Mouse (Mus musculus): Measurements from ENCODE around the gene Tanc1. TPM values are rescaled to one million over a fixed set of nuclear protein-coding genes. Genes with fewer than 3 reads are reported as not detected.

Gene Tanc1
- polyA plus RNA-seq, 1 experiment from 2014 or later = 4.9 TPM

DNA sequence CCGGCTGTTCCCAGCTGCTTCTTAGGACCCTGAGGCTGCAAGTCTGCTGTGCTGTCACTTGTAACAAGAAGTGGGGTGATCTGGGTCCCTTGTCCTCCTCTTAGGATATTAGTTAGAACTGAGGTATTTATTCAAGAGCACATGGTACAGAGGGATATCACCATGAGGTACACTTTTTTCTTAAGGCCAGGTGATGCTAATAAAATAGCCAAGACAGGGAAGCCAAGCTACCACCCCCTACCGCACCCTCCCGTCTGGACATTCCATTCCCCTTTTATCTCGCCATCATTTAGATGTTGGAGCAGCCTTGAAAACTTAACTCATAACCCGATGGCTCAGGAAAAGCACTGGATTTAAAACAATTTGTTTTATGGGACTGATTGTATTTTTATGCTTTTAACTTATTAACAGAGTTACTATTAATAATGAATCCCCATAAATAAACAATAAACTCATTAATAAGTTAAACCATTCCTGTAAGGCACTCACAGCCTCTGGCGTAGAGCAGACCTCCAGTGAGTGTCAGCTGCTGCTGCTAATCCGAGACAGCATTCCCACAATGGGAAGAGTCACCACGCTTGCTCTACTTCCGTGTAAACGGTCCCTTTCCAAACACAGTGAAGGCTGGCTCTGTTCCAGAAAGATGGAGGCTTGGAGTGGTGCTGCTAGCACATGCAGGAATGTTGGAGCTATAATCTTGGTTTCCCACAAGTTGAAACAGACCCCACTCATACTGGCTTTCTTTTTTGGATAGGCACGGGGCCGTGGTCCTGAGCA lies 171.4 kb downstream of the Tanc1 start:
- Histone ChIP-seq H3K4me2 (ENCODE audit: low read length) (no peak overlapping the region), H3K36me3 (ENCODE audit: control insufficient read depth, insufficient read depth, low read length) (no peaks in the 10 kb centered on the region), H3K27me3 (replicated peaks; ENCODE audit: control insufficient read depth, insufficient read depth, low read length) (no peaks in the 10 kb centered on the region), H3K9me3 (replicated peaks; ENCODE audit: control insufficient read depth, low read length) (no peaks in the 10 kb centered on the region), H3K9ac (ENCODE audit: low read length) (no peak overlapping the region), H3K4me3 (ENCODE audit: low read depth, low read length) (no peak overlapping the region), H3K27ac (ENCODE audit: low read depth, low read length) (no peak overlapping the region), H3K4me1 (ENCODE audit: control insufficient read depth, insufficient read depth, low read length) (no peaks in the 10 kb centered on the region)
- WGBS = 74% methylated on average over 12 of the region's 12 CpGs
- peak; percentile 55 for DNase-seq (ENCODE audit: low spot score)
- peak; percentile 61; the same call in 1 of the 2 replicates for ATAC-seq

DNA sequence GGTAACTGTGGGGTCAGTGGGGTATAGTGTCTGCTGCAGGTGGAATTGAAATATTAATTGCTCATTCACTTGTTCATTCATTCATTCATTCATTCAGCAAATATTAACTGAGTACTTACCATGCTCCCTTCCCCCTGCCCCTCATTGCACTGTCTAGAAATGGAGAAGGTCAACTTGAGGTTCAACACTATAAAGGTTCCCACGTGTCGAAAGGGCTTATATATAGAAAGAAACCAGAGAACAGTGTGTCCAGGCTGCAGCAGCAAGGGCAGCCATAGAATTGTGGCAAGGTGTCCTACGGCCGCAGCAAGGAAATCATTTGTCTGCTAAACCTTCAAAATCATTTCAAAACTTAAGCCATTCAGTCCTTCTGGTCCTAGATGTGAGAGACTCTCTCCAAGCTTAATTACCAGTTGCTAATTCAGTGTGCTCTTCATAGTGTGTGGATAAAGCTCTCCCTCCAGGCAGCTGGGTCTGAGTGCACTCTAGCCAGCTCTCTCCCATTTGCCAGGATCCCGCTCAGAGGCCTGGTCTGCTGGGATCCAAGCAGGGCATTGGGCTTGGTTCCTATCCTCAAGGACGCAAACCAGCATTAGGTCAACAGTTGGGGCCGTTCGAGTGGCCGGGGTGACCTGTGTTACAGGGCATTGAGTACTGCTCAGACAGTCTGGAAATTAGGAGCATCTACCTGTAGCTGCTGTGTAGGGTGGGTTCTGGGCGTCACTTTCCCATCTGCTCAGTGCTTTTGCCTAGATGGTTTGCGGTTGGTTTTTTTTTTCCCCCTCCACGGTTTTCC lies 172.2 kb downstream of the Tanc1 start:
- WGBS = 91% methylated on average over 12 of the region's 12 CpGs
- no peaks in the 10 kb centered on the region for H3K4me1 ChIP-seq (ENCODE audit: control insufficient read depth, insufficient read depth, low read length)
- no peaks in the 10 kb centered on the region for H3K27me3 ChIP-seq (replicated peaks; ENCODE audit: control insufficient read depth, insufficient read depth, low read length)
- no peak for DNase-seq (ENCODE audit: low spot score)
- no peak overlapping the region for H3K4me2 ChIP-seq (ENCODE audit: low read length)
- H3K9me3 ChIP-seq (replicated peaks; ENCODE audit: control insufficient read depth, low read length) = no peaks in the 10 kb centered on the region
- ATAC-seq = no peak
- H3K36me3 ChIP-seq (ENCODE audit: control insufficient read depth, insufficient read depth, low read length) = no peaks in the 10 kb centered on the region
- H3K4me3 ChIP-seq (ENCODE audit: low read depth, low read length) = no peak overlapping the region
- H3K9ac ChIP-seq (ENCODE audit: low read length) = no peak overlapping the region
- no peak overlapping the region for H3K27ac ChIP-seq (ENCODE audit: low read depth, low read length)

DNA sequence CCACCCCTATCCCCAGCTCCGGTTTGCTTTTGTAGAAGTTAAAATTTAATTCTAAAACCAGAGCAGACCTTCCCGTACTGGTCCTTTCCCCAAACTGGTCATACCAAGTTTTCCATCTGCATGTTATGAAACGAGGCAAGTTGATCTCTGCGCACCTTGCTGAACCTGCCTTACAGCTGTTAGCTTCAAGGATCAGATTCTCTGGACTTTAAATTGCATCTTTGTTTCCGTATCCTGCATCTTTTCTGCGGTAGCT lies 172.7 kb downstream of the Tanc1 start:
- no peak overlapping the region for H3K4me3 ChIP-seq (ENCODE audit: low read depth, low read length)
- WGBS = 94% methylated on average over 6 of the region's 6 CpGs
- no peak for DNase-seq (ENCODE audit: low spot score)
- H3K4me1 ChIP-seq (ENCODE audit: control insufficient read depth, insufficient read depth, low read length) = no peaks in the 10 kb centered on the region
- no peaks in the 10 kb centered on the region for H3K27me3 ChIP-seq (replicated peaks; ENCODE audit: control insufficient read depth, insufficient read depth, low read length)
- no peak overlapping the region for H3K27ac ChIP-seq (ENCODE audit: low read depth, low read length)
- no peak overlapping the region for H3K4me2 ChIP-seq (ENCODE audit: low read length)
- no peak for ATAC-seq
- H3K9me3 ChIP-seq (replicated peaks; ENCODE audit: control insufficient read depth, low read length) = no peaks in the 10 kb centered on the region
- H3K36me3 ChIP-seq (ENCODE audit: control insufficient read depth, insufficient read depth, low read length) = no peaks in the 10 kb centered on the region
- no peak overlapping the region for H3K9ac ChIP-seq (ENCODE audit: low read length)

DNA sequence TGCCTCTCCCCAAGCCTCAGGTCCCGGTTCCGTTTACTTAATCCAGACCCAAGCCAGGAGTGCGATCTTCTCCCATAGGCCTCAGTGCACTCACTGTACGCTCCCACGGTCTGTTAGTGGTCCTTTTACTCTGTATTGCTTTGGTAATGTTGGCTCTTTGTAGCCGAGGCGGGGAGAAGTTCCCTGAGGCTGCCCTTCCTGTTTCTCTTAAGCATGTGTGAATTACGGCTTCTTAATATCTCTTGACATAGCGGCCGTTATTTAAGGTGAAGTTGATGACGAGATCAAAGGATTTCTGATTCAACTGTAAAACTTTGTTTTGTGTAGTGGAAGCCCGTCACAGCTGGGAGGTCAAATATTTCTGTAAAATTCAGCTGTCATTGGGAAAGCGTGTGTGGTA lies 173.8 kb downstream of the Tanc1 start:
- H3K36me3 ChIP-seq (ENCODE audit: control insufficient read depth, insufficient read depth, low read length) = no peaks in the 10 kb centered on the region
- WGBS = 86% methylated on average over 13 of the region's 13 CpGs
- H3K4me3 ChIP-seq (ENCODE audit: low read depth, low read length) = no peak overlapping the region

DNA sequence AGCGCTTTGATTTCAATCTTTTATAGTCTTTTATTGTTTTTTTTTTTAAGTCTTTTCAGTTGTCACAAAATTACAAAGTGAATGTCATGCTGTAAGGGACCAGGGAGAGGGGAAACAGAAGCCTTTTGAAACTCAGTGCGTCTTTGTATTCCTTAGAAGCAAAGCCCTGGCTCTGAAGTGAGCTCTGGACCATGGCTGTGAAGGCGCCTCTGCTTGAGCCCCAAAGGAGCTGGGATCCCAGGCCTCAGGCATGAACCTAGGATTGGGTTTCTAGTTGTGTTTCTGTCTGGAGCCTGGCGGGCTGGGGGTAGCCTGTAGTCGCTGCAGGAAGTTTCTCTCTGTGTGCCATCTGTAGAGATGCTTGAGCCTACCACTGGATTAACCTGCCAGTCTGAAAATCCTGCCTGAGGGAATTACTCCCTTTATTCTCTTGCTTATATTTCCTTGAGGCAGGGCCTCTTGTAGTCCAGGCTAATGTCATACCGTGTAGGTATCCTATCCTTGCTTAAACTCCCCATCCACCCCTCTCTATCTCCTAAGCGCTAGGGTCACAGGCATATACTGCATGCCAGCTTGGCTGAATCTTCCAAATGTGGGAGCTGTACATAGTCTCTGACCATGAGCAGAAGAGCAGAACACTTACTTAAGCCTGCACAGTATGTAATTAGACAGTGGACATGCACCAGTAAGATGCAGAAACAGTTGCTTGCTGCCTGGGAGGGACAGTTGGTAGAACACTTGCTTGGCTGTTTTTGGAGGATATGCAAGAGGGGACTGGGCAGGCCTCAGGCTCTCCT lies 177.1 kb downstream of the Tanc1 start:
- Histone ChIP-seq H3K4me1 (ENCODE audit: control insufficient read depth, insufficient read depth, low read length) (no peaks in the 10 kb centered on the region), H3K27ac (ENCODE audit: low read depth, low read length) (no peak overlapping the region), H3K27me3 (replicated peaks; ENCODE audit: control insufficient read depth, insufficient read depth, low read length) (no peaks in the 10 kb centered on the region), H3K4me2 (ENCODE audit: low read length) (no peak overlapping the region), H3K4me3 (ENCODE audit: low read depth, low read length) (no peak overlapping the region), H3K36me3 (ENCODE audit: control insufficient read depth, insufficient read depth, low read length) (no peaks in the 10 kb centered on the region; the same call in 1 of the 2 replicates), H3K9ac (ENCODE audit: low read length) (no peak overlapping the region), H3K9me3 (replicated peaks; ENCODE audit: control insufficient read depth, low read length) (no peaks in the 10 kb centered on the region)
- 0 out of 2 replicates have a peak, but pooled peaks have one; percentile 42 for ATAC-seq
- 58% methylated on average over 7 of the region's 7 CpGs for WGBS
- DNase-seq (ENCODE audit: low spot score) = no peak

More for the DNA sequence above, 173.8 kb downstream of the Tanc1 start:
- Histone ChIP-seq H3K4me1 (ENCODE audit: control insufficient read depth, insufficient read depth, low read length) (no peaks in the 10 kb centered on the region), H3K27me3 (replicated peaks; ENCODE audit: control insufficient read depth, insufficient read depth, low read length) (no peaks in the 10 kb centered on the region), H3K27ac (ENCODE audit: low read depth, low read length) (no peak overlapping the region), H3K9ac (ENCODE audit: low read length) (no peak overlapping the region), H3K9me3 (replicated peaks; ENCODE audit: control insufficient read depth, low read length) (no peaks in the 10 kb centered on the region), H3K4me2 (ENCODE audit: low read length) (no peak overlapping the region)
- DNase-seq (ENCODE audit: low spot score) = no peak
- no peak for ATAC-seq

DNA sequence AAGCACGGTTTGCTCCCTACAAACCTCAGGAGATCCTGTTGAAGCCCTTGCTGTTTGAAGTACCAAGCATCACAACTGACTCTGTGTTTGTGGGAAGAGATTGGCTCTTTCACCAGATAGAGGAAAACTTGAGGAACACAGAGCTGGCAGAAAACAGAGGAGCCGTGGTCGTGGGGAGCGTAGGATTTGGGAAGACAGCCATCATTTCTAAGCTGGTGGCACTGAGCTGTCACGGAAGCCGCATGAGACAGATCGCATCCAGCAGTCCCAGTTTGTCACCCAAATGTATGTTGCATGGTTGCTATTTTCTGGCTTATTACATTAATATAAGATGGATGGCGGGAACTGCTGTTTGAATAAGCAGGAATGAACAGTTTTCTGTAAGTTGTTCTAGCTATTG lies 179.8 kb downstream of the Tanc1 start:
- ATAC-seq = no peak
- Histone ChIP-seq H3K27me3 (replicated peaks; ENCODE audit: control insufficient read depth, insufficient read depth, low read length) (no peaks in the 10 kb centered on the region), H3K4me1 (ENCODE audit: control insufficient read depth, insufficient read depth, low read length) (no peaks in the 10 kb centered on the region), H3K4me2 (ENCODE audit: low read length) (no peak overlapping the region), H3K36me3 (ENCODE audit: control insufficient read depth, insufficient read depth, low read length) (no peaks in the 10 kb centered on the region; the same call in 1 of the 2 replicates), H3K27ac (ENCODE audit: low read depth, low read length) (no peak overlapping the region), H3K4me3 (ENCODE audit: low read depth, low read length) (no peak overlapping the region), H3K9me3 (replicated peaks; ENCODE audit: control insufficient read depth, low read length) (no peaks in the 10 kb centered on the region), H3K9ac (ENCODE audit: low read length) (no peak overlapping the region)
- 87% methylated on average over 8 of the region's 8 CpGs for WGBS
- DNase-seq (ENCODE audit: low spot score) = no peak

DNA sequence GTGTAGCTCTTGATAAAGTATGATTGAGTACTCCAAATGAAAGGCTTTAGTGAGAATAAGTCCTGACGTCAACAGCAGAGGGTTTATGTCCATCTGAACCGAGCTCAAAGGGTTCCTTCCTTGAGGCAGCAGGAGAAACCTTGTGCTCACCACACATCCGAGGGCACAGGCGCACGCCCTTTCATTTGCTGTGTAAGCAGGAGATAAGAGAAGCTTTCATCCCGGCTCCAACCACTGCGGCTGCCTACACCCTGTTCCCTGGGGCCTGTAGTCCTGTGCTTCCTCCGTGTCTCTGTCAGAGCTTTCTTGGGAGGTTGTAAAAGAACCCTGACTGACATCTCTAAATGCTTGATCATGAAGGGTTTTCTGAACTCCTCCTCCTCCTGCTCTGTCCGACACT lies 181.5 kb downstream of the Tanc1 start:
- Histone ChIP-seq H3K9ac (ENCODE audit: low read length) (no peak overlapping the region), H3K27me3 (replicated peaks; ENCODE audit: control insufficient read depth, insufficient read depth, low read length) (no peaks in the 10 kb centered on the region), H3K36me3 (ENCODE audit: control insufficient read depth, insufficient read depth, low read length) (no peaks in the 10 kb centered on the region; the same call in 1 of the 2 replicates), H3K4me2 (ENCODE audit: low read length) (no peak overlapping the region), H3K9me3 (replicated peaks; ENCODE audit: control insufficient read depth, low read length) (no peaks in the 10 kb centered on the region), H3K4me1 (ENCODE audit: control insufficient read depth, insufficient read depth, low read length) (no peaks in the 10 kb centered on the region), H3K4me3 (ENCODE audit: low read depth, low read length) (no peak overlapping the region), H3K27ac (ENCODE audit: low read depth, low read length) (no peak overlapping the region)
- DNase-seq (ENCODE audit: low spot score) (no peak), ATAC-seq (no peak)
- whole genome bisulfite sequencing = 91% methylated on average over 9 of the region's 9 CpGs

DNA sequence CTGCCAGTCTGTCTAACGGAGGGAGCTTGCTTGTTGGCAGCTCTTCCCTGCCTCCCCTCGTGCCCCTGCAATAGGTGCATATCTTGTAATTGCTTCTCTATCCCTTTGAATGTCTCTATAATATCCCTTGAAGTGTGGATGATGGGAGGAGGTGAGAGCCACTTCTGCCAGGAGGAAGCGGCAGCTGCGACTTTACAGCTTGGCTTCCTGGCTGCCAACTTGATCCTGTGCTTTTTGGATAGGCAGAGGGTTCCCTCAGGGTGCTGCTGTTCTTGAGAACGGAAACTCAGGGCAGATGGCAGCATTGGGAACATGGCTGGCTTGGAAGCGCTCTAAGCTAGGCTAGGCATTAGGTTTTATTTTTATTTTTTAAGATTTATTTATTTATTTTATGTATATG lies 183.0 kb downstream of the Tanc1 start:
- Histone ChIP-seq H3K27ac (ENCODE audit: low read depth, low read length) (no peak overlapping the region; the same call in 1 of the 2 replicates), H3K36me3 (ENCODE audit: control insufficient read depth, insufficient read depth, low read length) (no peaks in the 10 kb centered on the region; the same call in 1 of the 2 replicates), H3K27me3 (replicated peaks; ENCODE audit: control insufficient read depth, insufficient read depth, low read length) (no peaks in the 10 kb centered on the region), H3K4me1 (ENCODE audit: control insufficient read depth, insufficient read depth, low read length) (no peaks in the 10 kb centered on the region), H3K4me2 (ENCODE audit: low read length) (no peak overlapping the region), H3K4me3 (ENCODE audit: low read depth, low read length) (no peak overlapping the region), H3K9ac (ENCODE audit: low read length) (no peak overlapping the region), H3K9me3 (replicated peaks; ENCODE audit: control insufficient read depth, low read length) (no peaks in the 10 kb centered on the region)
- 65% methylated on average over 6 of the region's 6 CpGs for WGBS
- peak; percentile 73 for DNase-seq (ENCODE audit: low spot score)
- ATAC-seq = peak; percentile 72; the same call in 1 of the 2 replicates

All from forebrain, embryonic 14.5 days (tissue).